In genomic region chr11:101424925-101425813, GRCm38 (mm10) we compare ENCODE assay signal across 8 mouse cellular contexts. TPM values are rescaled to one million over a fixed set of nuclear protein-coding genes. Genes with fewer than 3 reads are reported as not detected.
A peak's percentile ranks its signal among the peaks of the same experiment; 100 is the strongest.
DNase-seq lines count a peak whose midpoint lies in the region; ATAC-seq lines count a peak whose summit lies in the region.

TSS of gene Rundc1 (plus strand) at chr11:101425085.
TSS of gene Ptges3l (minus strand) at chr11:101425333.

- DNase-seq in adipocyte (ENCODE audit: low spot score), result peak; percentile 98
- DNase-seq in embryo, embryonic 10 days (ENCODE audit: low spot score), result peak; percentile 99
- peak; percentile 100 for DNase-seq in gastrocnemius, postnatal 10 days
- peak; percentile 99 for DNase-seq in induced T-regulatory cell, adult 2 months (ENCODE audit: low read depth)
- peak; percentile 87 to 98 for DNase-seq in left cerebral cortex, adult 9 months (ENCODE audit: low spot score in 2 of 2)
- DNase-seq in right cerebral cortex, postnatal 14 days, result peak; percentile 99
- DNase-seq in urinary bladder, postnatal 36 days (ENCODE audit: low spot score in 2 of 2), result peak; percentile 98 to 99

- peak; percentile 99 for ATAC-seq in megakaryocyte progenitor cell, adult 5-6 weeks (replicated peaks; ENCODE audit: poor library complexity)

RNA-seq across cellular contexts. Expression of gene Rundc1, which starts in this region (rescaled TPM):
- 1 to 10 TPM; 6.5 to 6.8 TPM for total RNA-seq in gastrocnemius, postnatal 10 days (2021)
- 3.3 and 4.1 TPM in 2 replicates for total RNA-seq in megakaryocyte progenitor cell, adult 5-6 weeks (2015)
- 4.5 and 4.7 TPM in 2 replicates for total RNA-seq in megakaryocyte progenitor cell, adult 5-6 weeks (2017)

RNA-seq across cellular contexts. Expression of gene Ptges3l, which starts in this region (rescaled TPM):
- 100 to 1,000 TPM in 1 of 2 experiments, 10 to 100 TPM in 1; 90.6 to 101 TPM for total RNA-seq in gastrocnemius, postnatal 10 days (2021)
- total RNA-seq in megakaryocyte progenitor cell, adult 5-6 weeks (2015), result 0.17 and 0.42 TPM in 2 replicates
- total RNA-seq in megakaryocyte progenitor cell, adult 5-6 weeks (2017), result 0.71 and 4.1 TPM in 2 replicates

Comparison
In these comparisons a context has a peak if more than half of its experiments do, and no peak if none do; other contexts are left out.
1. Peak in every context shown above with its lines: DNase-seq and ATAC-seq.
2. RNA of gene Ptges3l (total RNA-seq): 90.6 to 101 TPM in gastrocnemius, postnatal 10 days; 0.17 to 4.1 TPM in megakaryocyte progenitor cell, adult 5-6 weeks; every median in the first group is over 10 times any median in the second.